Mouse (Mus musculus) forebrain, embryonic 13.5 days (tissue): ENCODE results near the gene Hmx3. TPM values are rescaled to one million over a fixed set of nuclear protein-coding genes. Genes with fewer than 3 reads are reported as not detected.

ENCODE experiments used
- ATAC-seq: fragments of 200-750 bp; cut with Nextera tagmentation; 2 replicates; pipeline ENCODE4 v1.8.0; 2017
- H3K27ac ChIP-seq: fragments of 300-500 bp; sonication (generic); 2 replicates; pipeline ENCODE4 v1.5.1; 2015; ENCODE audit warnings: inconsistent platforms, mild to moderate bottlenecking, moderate library complexity
- H3K27me3 ChIP-seq: fragments of 300-500 bp; sonication (generic); 2 replicates; pipeline ENCODE4 v1.6.1; 2015; ENCODE audit warnings: mild to moderate bottlenecking, inconsistent platforms
- H3K36me3 ChIP-seq: fragments of 300-500 bp; sonication (generic); 2 replicates; pipeline ENCODE4 v1.6.1; 2015; ENCODE audit warnings: mild to moderate bottlenecking, inconsistent platforms; ENCODE audit not compliant: poor library complexity, severe bottlenecking
- H3K4me1 ChIP-seq: fragments of 300-500 bp; sonication (generic); 2 replicates; pipeline ENCODE4 v1.6.1; 2015; ENCODE audit warnings: inconsistent platforms
- H3K4me2 ChIP-seq: fragments of 300-500 bp; sonication (generic); 2 replicates; pipeline ENCODE4 v1.6.1; 2015; ENCODE audit warnings: inconsistent platforms, mild to moderate bottlenecking, moderate library complexity
- H3K4me3 ChIP-seq: fragments of 300-500 bp; sonication (generic); 2 replicates; pipeline ENCODE4 v1.5.1; 2015; ENCODE audit warnings: mild to moderate bottlenecking, inconsistent platforms
- H3K9ac ChIP-seq: fragments of 300-500 bp; sonication (generic); 2 replicates; pipeline ENCODE4 v1.6.1; 2015; ENCODE audit warnings: mild to moderate bottlenecking, inconsistent platforms
- H3K9me3 ChIP-seq: fragments of 300-500 bp; sonication (generic); replicated peaks from 2 replicates; pipeline ENCODE4 v1.6.1; 2016; ENCODE audit warnings: inconsistent platforms
- WGBS: fragments of 180-500 bp; shearing (Covaris S2); methylation state at CpG from one replicate; pipeline ENCODE4 v1.1.7; 2015; 5-methylcytosine and 5-hydroxymethylcytosine counted together
- polyA plus RNA-seq: library from polyadenylated mRNA; unstranded; fragments of >200 nt; fragmentation: Nextera tagmentation; extraction: Ambion mirVana; gene quantifications from 2 replicates; pipeline ENCODE4 v1.2.1, GENCODE M21; 2015

The Hmx3 gene
- polyA plus RNA-seq, 1 experiment from 2014 or later, result 0.56 TPM

GRCm38 (mm10) chr7:131548473-131548872, 5.8 kb downstream of the Hmx3 start, which contains the start of gene Hmx2:
Gene Hmx2 (plus strand): TSS chr7:131548773.
- Histone ChIP-seq H3K4me1 (peaks cover 14% of the 10 kb centered on the region), H3K9ac (no peak within 1 kb of the TSS), H3K27me3 (peaks cover 99% of the 10 kb centered on the region), H3K9me3 (no peaks in the 10 kb centered on the region), H3K36me3 (no peaks in the 10 kb centered on the region), H3K27ac (no peak within 1 kb of the TSS), H3K4me2 (no peak within 1 kb of the TSS), H3K4me3 (no peak within 1 kb of the TSS)
- WGBS, result 3% methylated on average over 3 of the region's 3 CpGs
- ATAC-seq, result no peak

GRCm38 (mm10) chr7:131551471-131551870, 8.8 kb downstream of the Hmx3 start:
- no peak overlapping the region for H3K4me2 ChIP-seq
- H3K27ac ChIP-seq, result no peak overlapping the region
- WGBS, result under 1% methylated on average over 4 of the region's 4 CpGs
- H3K4me3 ChIP-seq, result no peak overlapping the region
- H3K27me3 ChIP-seq, result peaks cover 100% of the 10 kb centered on the region
- no peaks in the 10 kb centered on the region for H3K9me3 ChIP-seq
- H3K36me3 ChIP-seq, result no peaks in the 10 kb centered on the region
- no peak for ATAC-seq
- no peak overlapping the region for H3K9ac ChIP-seq
- peaks cover 23% of the 10 kb centered on the region for H3K4me1 ChIP-seq

GRCm38 (mm10) chr7:131551931-131552741, 9.5 kb downstream of the Hmx3 start:
- Histone ChIP-seq H3K9ac (no peak overlapping the region), H3K27me3 (peaks cover 100% of the 10 kb centered on the region), H3K9me3 (no peaks in the 10 kb centered on the region), H3K4me1 (peaks cover 29% of the 10 kb centered on the region), H3K36me3 (no peaks in the 10 kb centered on the region), H3K27ac (no peak overlapping the region), H3K4me3 (no peak overlapping the region), H3K4me2 (no peak overlapping the region)
- no peak for ATAC-seq
- under 1% methylated on average over 42 of the region's 42 CpGs for WGBS

- 1% methylated on average over 5 of the region's 5 CpGs for WGBS
These were observed 10.1 kb downstream of the Hmx3 start for GRCm38 (mm10) chr7:131552781-131553180.

GRCm38 (mm10) chr7:131553771-131554175, 11.1 kb downstream of the Hmx3 start:
- H3K9ac ChIP-seq, result no peak overlapping the region
- H3K4me2 ChIP-seq, result peak overlapping the region; percentile 50
- no peak overlapping the region for H3K27ac ChIP-seq
- H3K4me3 ChIP-seq, result peak overlapping the region; percentile 27
- WGBS, result 0% methylated on average over 33 of the region's 39 CpGs
- peaks cover 29% of the 10 kb centered on the region for H3K4me1 ChIP-seq
- H3K36me3 ChIP-seq, result no peaks in the 10 kb centered on the region
- no peaks in the 10 kb centered on the region for H3K9me3 ChIP-seq
- H3K27me3 ChIP-seq, result peaks cover 100% of the 10 kb centered on the region
- ATAC-seq, result peak; percentile 59; the same call in 1 of the 2 replicates

More at GRCm38 (mm10) chr7:131552781-131553180, 10.1 kb downstream of the Hmx3 start:
- no peak overlapping the region for H3K27ac ChIP-seq
- H3K4me2 ChIP-seq, result no peak overlapping the region
- peaks cover 29% of the 10 kb centered on the region for H3K4me1 ChIP-seq
- no peaks in the 10 kb centered on the region for H3K36me3 ChIP-seq
- no peak overlapping the region for H3K4me3 ChIP-seq
- H3K9ac ChIP-seq, result no peak overlapping the region
- H3K9me3 ChIP-seq, result no peaks in the 10 kb centered on the region
- no peak for ATAC-seq
- peaks cover 100% of the 10 kb centered on the region for H3K27me3 ChIP-seq

GRCm38 (mm10) chr7:131554341-131555180, 11.9 kb downstream of the Hmx3 start:
- Histone ChIP-seq H3K27ac (no peak overlapping the region), H3K9ac (no peak overlapping the region), H3K27me3 (peaks cover 100% of the 10 kb centered on the region), H3K36me3 (no peaks in the 10 kb centered on the region), H3K4me3 (peak overlapping the region; percentile 27), H3K4me1 (peaks cover 29% of the 10 kb centered on the region), H3K4me2 (peak overlapping the region; percentile 50), H3K9me3 (no peaks in the 10 kb centered on the region)
- under 1% methylated on average over 45 of the region's 45 CpGs for WGBS
- no peak for ATAC-seq

GRCm38 (mm10) chr7:131555301-131556081, 12.8 kb downstream of the Hmx3 start:
- peaks cover 92% of the 10 kb centered on the region for H3K27me3 ChIP-seq
- ATAC-seq, result no peak
- no peaks in the 10 kb centered on the region for H3K36me3 ChIP-seq
- H3K4me2 ChIP-seq, result peak overlapping the region; percentile 8; the same call in 1 of the 2 replicates
- H3K4me1 ChIP-seq, result peaks cover 29% of the 10 kb centered on the region
- no peak overlapping the region for H3K27ac ChIP-seq
- H3K9me3 ChIP-seq, result no peaks in the 10 kb centered on the region
- H3K4me3 ChIP-seq, result peak overlapping the region; percentile 9
- H3K9ac ChIP-seq, result no peak overlapping the region
- under 1% methylated on average over 68 of the region's 68 CpGs for WGBS

GRCm38 (mm10) chr7:131556116-131556515, 13.4 kb downstream of the Hmx3 start:
- Histone ChIP-seq H3K36me3 (no peaks in the 10 kb centered on the region), H3K9ac (no peak overlapping the region), H3K9me3 (no peaks in the 10 kb centered on the region), H3K4me2 (no peak overlapping the region), H3K4me3 (peak overlapping the region; percentile 9; the same call in 1 of the 2 replicates), H3K27me3 (peaks cover 85% of the 10 kb centered on the region), H3K4me1 (peaks cover 34% of the 10 kb centered on the region), H3K27ac (no peak overlapping the region)
- no peak for ATAC-seq
- WGBS, result 2% methylated on average over 9 of the region's 9 CpGs

GRCm38 (mm10) chr7:131556541-131557271, 14.0 kb downstream of the Hmx3 start:
- H3K9ac ChIP-seq, result no peak overlapping the region
- 0 out of 2 replicates have a peak overlapping the region, but pooled peaks have one; percentile 6 for H3K4me2 ChIP-seq
- peak overlapping the region; percentile 12 for H3K4me3 ChIP-seq
- no peak overlapping the region for H3K27ac ChIP-seq
- no peak for ATAC-seq
- H3K27me3 ChIP-seq, result peaks cover 79% of the 10 kb centered on the region
- H3K9me3 ChIP-seq, result no peaks in the 10 kb centered on the region
- H3K4me1 ChIP-seq, result peaks cover 39% of the 10 kb centered on the region
- WGBS, result under 1% methylated on average over 37 of the region's 37 CpGs
- 0 out of 2 replicates have a peak, but pooled peaks cover under 1% of the 10 kb centered on the region for H3K36me3 ChIP-seq

- Histone ChIP-seq H3K4me1 (peaks cover 47% of the 10 kb centered on the region), H3K36me3 (peaks cover 11% of the 10 kb centered on the region), H3K4me3 (no peak overlapping the region), H3K4me2 (no peak overlapping the region), H3K27me3 (peaks cover 69% of the 10 kb centered on the region), H3K9ac (no peak overlapping the region), H3K27ac (no peak overlapping the region), H3K9me3 (no peaks in the 10 kb centered on the region)
- 39% methylated on average over 2 of the region's 2 CpGs for WGBS
- ATAC-seq, result no peak
These were observed 15.1 kb downstream of the Hmx3 start for GRCm38 (mm10) chr7:131557751-131558150.
